Mouse (Mus musculus) CH12.LX (cell line): ENCODE data around the gene Perm1.

Experiments
- CTCF ChIP-seq, 2 experiments: IDR thresholded peaks in 1 of 2; conservative IDR thresholded peaks in 1 of 2; 2 replicates each; pipeline ENCODE4 v1.5.1; 2011 to 2012; ENCODE audit warnings: low read depth in 2 of 2, low read length in 2 of 2, improper control_type of control experiment in 1 of 2, inconsistent platforms in 1 of 2, mild to moderate bottlenecking in 1 of 2, moderate library complexity in 1 of 2
- E2F4 ChIP-seq: IDR thresholded peaks from 2 replicates; pipeline ENCODE4 v1.6.1; 2011; ENCODE audit warnings: low read depth, low read length, improper control_type of control experiment; ENCODE audit not compliant: insufficient replicate concordance
- EP300 ChIP-seq: IDR thresholded peaks from 2 replicates; pipeline ENCODE4 v1.6.1; 2011; ENCODE audit warnings: low read length, improper control_type of control experiment
- MAX ChIP-seq: IDR thresholded peaks from 2 replicates; pipeline ENCODE4 v1.6.1; 2011; ENCODE audit warnings: low read length, improper control_type of control experiment
- MXI1 ChIP-seq: IDR thresholded peaks from 2 replicates; pipeline ENCODE4 v1.6.1; 2011; ENCODE audit warnings: mild to moderate bottlenecking, low read depth, low read length, improper control_type of control experiment
- NELFE ChIP-seq: IDR thresholded peaks from 2 replicates; pipeline ENCODE4 v1.6.1; 2011; ENCODE audit warnings: low read depth, low read length, improper control_type of control experiment
- NRF1 ChIP-seq: IDR thresholded peaks from 2 replicates; pipeline ENCODE4 v1.6.1; 2014; ENCODE audit warnings: low read depth, mild to moderate bottlenecking, inconsistent platforms, low read length, improper control_type of control experiment, moderate library complexity
- POLR2A ChIP-seq: IDR thresholded peaks from 2 replicates; pipeline ENCODE4 v1.6.1; 2011; ENCODE audit warnings: low read depth, mild to moderate bottlenecking, improper control_type of control experiment, low read length
- POLR2AphosphoS2 ChIP-seq: IDR thresholded peaks from 2 replicates; pipeline ENCODE4 v1.6.1; 2011; ENCODE audit warnings: low read depth, low read length, improper control_type of control experiment
- RAD21 ChIP-seq: IDR thresholded peaks from 2 replicates; pipeline ENCODE4 v1.6.1; 2011; ENCODE audit warnings: low read depth, mild to moderate bottlenecking, low read length, improper control_type of control experiment, moderate library complexity
- TCF12 ChIP-seq: IDR thresholded peaks from 2 replicates; pipeline ENCODE4 v1.6.1; 2014; ENCODE audit warnings: low read depth, mild to moderate bottlenecking, inconsistent platforms, low read length, improper control_type of control experiment
- UBTF ChIP-seq: IDR thresholded peaks from 2 replicates; pipeline ENCODE4 v1.6.1; 2012; ENCODE audit warnings: low read depth, mild to moderate bottlenecking, inconsistent platforms, low read length, improper control_type of control experiment, moderate library complexity

GRCm38 (mm10) chr4:156171828-156172227, 43.8 kb upstream of the Perm1 start:
- no peak for TF ChIP-seq CTCF (conservative IDR thresholded peaks at IDR 0.05 in 1 of 2, IDR thresholded peaks at IDR 0.05 in 1 of 2; ENCODE audit: low read depth in 2 of 2, low read length in 2 of 2)
- TF ChIP-seq EP300, result no peak
- TF ChIP-seq NRF1, result no peak
- TF ChIP-seq NELFE, result no peak
- TF ChIP-seq TCF12, result no peak
- TF ChIP-seq E2F4, result no peak
- no peak for TF ChIP-seq MXI1
- TF ChIP-seq MAX, result no peak
- TF ChIP-seq UBTF, result no peak
- TF ChIP-seq POLR2A, result no peak
- no peak for TF ChIP-seq POLR2AphosphoS2
- TF ChIP-seq RAD21, result no peak
